Mouse (Mus musculus): Measurements from ENCODE around the gene Suclg2.

Gene Suclg2

GRCm38 (mm10) chr6:95445036-95445435 is 273.6 kb downstream of the Suclg2 start:
- no peak for DNase-seq

Data from spleen, adult 18-20 months (tissue).